Mouse (Mus musculus): Measurements from ENCODE around the gene Foxp1.

Foxp1 gene

GRCm38 (mm10) chr6:99484197-99484725, 38.3 kb downstream of the Foxp1 start:
- DNase-seq (ENCODE audit: low spot score in 2 of 2), result no peak

DNA sequence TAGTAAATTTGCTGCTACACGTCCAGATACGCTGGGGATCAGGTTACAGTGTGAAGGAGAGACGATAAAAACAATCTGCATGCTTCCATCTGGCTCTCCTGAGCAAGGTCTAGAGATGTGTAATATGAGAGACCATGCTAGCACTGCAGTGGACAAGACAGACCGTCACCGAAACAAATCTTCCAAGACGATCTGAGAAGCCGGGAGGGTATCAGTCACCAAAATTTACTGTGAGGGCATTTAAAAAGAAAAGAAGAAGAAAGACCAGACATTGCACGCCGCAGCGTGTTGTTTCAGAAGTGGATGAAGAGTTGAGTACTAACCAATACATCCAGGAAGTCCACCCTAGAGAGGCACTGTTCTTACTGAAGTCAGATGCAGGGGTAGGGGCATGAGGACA, 39.0 kb downstream of the Foxp1 start:
- DNase-seq (ENCODE audit: low spot score in 2 of 2), result no peak

GRCm38 (mm10) chr6:99481568-99481967, 41.0 kb downstream of the Foxp1 start:
- no peak for DNase-seq (ENCODE audit: low spot score in 2 of 2)

- no peak for DNase-seq (ENCODE audit: low spot score in 2 of 2)
Observed at GRCm38 (mm10) chr6:99478873-99479650, 43.5 kb downstream of the Foxp1 start.

- DNase-seq (ENCODE audit: low spot score in 2 of 2), result no peak
Observed at GRCm38 (mm10) chr6:99475040-99475439, 47.5 kb downstream of the Foxp1 start.

- no peak for DNase-seq (ENCODE audit: low spot score in 2 of 2)
Observed at GRCm38 (mm10) chr6:99470906-99471305, 51.6 kb downstream of the Foxp1 start.

DNA sequence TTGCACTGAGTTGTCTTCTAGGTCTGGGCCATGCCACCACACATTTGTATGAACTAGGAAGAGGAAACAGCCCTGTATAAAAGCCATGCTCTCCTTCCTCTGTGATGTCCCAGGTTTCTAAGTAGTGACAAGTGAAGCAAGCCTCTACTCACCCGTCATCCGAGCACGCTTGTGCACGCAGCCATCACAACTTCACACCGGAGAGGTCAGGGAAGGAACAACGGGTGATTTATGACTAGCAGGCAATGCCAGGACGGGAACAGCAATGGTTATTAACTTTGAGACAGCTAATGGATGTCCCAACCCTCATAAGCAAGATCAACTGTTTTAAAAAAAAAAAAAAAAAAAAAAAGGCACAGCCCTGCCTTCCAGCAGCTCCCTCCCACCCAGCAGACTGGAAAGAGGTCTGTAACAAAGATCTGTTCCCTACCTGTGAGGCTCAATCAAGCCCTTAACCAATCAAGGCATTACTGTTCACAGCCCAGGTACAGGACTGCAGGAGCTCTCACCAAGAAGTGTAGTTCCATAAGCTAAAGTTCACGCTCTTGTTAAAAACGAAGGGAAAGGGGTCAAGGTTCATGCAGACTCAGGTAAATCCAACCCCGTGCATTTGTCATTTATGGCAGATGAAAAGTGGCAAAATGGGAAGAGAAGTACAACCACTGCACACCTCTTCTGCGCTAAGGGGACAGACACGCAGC, 53.2 kb downstream of the Foxp1 start:
- no peak for DNase-seq (ENCODE audit: low spot score in 2 of 2)

GRCm38 (mm10) chr6:99467831-99468230, 54.7 kb downstream of the Foxp1 start:
- no peak for DNase-seq (ENCODE audit: low spot score in 2 of 2)

DNA sequence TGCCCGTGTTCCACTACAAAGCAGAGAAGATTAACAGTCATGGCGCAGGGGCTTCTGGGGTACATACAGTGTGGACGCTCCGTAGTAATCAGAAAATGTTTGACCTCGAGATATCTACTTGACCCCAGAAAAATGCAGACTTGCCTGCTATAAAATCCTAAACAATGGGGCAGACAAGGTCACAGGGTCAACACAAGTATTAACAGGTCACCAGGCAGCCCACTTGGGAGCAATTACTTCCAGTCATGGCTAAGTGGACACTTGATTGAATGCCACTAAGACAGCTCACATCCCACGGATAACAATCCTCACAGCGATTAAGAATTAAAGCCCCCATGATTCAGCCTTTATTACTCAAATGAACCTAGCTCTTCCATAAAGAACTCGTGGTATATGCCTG, 55.4 kb downstream of the Foxp1 start:
- DNase-seq (ENCODE audit: low spot score in 2 of 2), result no peak

DNA sequence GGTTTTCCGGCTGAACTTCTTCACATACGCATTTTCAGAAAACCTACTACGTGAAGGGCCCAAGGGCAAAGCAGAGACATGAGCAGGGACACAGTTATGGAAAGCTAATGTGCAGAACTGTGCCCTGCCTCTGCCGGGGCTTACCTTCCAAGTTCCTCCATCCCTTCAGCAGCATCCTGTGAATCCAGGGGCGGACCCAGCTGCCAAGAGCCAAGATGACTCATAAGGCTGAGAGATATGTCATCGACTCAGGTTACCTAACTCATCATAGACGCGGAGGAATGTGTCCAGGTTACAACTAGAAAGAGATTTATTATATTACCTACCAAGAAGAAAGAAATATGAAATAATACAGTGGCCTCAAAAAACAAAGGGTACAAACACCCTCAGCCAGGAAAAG, 56.2 kb downstream of the Foxp1 start:
- DNase-seq (ENCODE audit: low spot score in 2 of 2), result no peak

- no peak for DNase-seq (ENCODE audit: low spot score in 2 of 2)
Observed at GRCm38 (mm10) chr6:99464449-99464848, 58.1 kb downstream of the Foxp1 start.

DNA sequence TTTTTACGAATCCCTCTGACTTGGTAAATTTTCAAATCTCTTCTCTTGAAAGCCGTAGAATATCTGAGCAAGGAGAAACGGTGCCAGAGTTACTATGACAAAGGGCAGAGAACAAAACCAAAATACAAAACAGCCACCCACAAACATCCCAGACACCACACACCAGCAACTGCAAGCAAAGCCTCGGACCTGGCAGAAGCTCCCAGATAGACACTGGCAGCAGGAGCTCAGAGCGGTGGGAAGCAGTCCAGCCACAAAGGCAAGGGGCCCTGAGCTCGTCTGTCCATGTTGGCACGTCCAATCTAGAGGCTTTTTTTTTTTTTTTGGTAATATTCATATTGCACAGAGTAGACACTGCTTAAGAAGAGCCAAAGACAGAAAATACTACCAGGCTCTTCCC, 58.6 kb downstream of the Foxp1 start:
- no peak for DNase-seq (ENCODE audit: low spot score in 2 of 2)

DNA sequence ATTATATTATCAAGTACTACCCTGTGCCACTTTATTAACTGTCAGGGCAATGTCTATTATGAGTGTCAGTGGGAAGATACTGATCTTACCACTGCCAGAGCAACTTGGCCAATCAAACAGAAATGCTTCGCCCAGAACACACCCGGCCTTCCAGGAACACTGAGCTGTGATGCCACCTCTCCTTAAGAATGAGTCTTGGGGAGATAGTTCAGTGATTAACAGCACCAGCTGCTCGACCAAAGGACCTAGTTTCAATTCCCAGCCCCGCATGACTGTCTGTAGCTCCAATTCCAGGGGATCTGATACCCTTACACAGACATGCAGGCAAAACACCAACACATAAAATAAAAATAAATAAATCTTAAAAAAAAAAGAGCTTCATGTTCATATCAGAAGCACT, 63.7 kb downstream of the Foxp1 start:
- no peak for DNase-seq (ENCODE audit: low spot score in 2 of 2)

DNA sequence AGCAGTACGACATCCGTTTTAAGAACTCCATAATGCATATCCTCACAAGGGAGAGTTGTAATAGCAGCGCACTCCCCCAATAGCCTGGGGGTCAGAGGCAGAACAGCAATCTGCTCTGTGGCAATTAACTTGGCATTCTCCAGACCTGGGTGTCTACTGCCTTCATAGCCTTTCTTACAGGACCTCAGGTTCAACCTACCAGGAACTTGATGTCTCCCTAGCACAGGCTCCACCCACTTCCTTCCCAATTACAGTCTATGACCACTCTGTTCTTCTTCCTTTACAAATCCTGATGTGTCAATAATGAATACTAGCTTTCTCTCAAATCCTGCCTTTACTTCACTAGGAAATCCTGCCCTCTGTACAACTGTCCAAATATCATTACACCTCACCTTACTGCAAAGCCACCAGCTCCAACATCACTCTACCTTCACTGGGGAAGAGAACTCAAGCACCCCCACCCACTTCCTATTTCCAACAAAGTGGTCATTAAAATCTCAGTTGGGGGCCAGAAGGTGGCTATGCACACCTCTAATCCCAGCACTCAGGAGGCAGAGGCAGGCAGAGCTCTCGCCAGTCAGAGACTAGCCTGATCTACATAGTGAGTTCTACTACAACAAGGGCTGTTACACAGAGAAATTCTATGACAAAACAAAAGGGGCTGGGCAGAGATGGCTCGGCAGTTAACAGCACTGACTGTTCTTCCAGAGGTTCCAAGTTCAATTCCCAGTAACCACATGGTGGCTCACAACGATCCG, 68.6 kb downstream of the Foxp1 start:
- no peak for DNase-seq (ENCODE audit: low spot score in 2 of 2)

- DNase-seq (ENCODE audit: low spot score in 2 of 2), result no peak
Observed at GRCm38 (mm10) chr6:99452638-99453185, 69.8 kb downstream of the Foxp1 start.

- DNase-seq (ENCODE audit: low spot score in 2 of 2), result no peak
Observed at GRCm38 (mm10) chr6:99451479-99451878, 71.0 kb downstream of the Foxp1 start.

- DNase-seq (ENCODE audit: low spot score in 2 of 2), result no peak
Observed at GRCm38 (mm10) chr6:99447447-99447846, 75.1 kb downstream of the Foxp1 start.

DNA sequence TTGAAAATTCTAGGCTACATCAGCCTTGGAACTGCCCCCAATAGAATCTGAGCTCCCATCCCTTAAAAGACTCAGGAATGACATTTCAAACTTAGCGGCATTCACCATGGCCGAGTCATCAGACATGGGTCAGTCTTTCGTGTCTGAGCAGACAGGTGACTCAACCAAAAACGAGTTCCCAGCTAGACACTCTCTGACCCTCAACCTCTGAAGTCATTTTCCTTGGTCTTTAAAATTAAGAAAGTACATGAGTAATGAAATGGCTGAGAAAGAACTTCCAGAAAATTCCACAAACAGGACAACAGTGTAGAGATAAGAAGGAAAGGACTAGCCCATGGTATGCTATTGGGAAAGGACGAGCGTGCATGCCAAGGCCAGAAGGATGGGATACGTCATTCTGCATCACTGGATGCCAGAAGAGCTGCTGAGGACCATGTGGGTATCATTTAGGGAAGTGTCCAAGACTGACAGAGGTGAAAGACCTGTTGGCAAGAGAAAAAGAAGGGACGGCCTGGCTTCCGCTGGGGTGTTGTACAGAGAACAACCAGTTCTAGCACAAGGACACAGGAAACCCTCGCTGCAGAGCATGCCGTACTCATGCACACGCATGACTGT, 75.6 kb downstream of the Foxp1 start:
- no peak for DNase-seq (ENCODE audit: low spot score in 2 of 2)

DNA sequence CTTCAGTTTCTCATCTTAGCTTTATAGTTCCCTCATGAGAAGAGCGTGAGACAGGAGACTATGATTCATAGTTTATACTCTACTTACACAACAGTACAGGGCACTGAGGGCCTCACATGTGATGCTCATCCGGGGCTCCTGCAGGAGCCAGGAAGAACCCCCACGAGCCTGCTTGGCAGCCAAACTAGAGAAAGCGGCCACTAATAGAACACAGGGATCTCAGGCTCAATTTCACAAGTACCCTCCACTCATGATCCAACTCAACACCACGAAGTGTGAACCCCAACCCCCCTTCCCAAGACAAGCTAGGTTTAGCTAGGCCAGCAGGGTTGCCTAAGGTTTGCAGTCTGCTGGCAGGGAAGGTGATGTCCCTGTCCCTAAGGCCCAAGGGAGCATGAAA, 79.1 kb downstream of the Foxp1 start:
- DNase-seq (ENCODE audit: low spot score in 2 of 2), result no peak

GRCm38 (mm10) chr6:99441100-99441499, 81.4 kb downstream of the Foxp1 start:
- DNase-seq (ENCODE audit: low spot score in 2 of 2), result no peak

DNA sequence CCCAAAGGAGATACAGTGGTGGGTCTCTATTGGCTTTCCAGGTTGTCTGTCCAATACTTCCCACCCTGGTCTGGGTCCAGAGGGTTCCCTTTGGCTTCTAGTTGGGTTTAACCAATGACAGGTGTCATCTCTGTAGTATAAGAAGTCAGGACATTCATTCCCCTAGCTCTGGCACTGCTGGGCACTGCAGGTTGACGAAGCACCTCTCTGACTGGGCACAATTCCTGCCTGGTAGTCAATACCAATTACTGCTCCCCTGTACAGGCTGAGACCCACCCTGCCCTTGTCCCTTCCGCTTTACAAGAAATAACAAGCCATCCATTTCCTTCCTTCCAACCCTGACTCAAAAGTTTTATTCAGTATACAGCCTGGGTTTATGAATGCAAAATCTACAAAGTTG, 81.9 kb downstream of the Foxp1 start:
- no peak for DNase-seq (ENCODE audit: low spot score in 2 of 2)
